Mouse (Mus musculus) skeletal muscle tissue, adult 2 months (tissue): ENCODE results near the gene Tmem40.

Experiments
- DNase-seq: peaks from one replicate; pipeline ENCODE4 v3.0.0-alpha.2; 2012; ENCODE audit warnings: low read depth, low spot score

The Tmem40 gene

GRCm38 (mm10) chr6:115770059-115770670, 8.0 kb upstream of the Tmem40 start:
- DNase-seq: no peak

GRCm38 (mm10) chr6:115768207-115768606, 6.0 kb upstream of the Tmem40 start:
- DNase-seq: no peak

- DNase-seq: no peak
Measured at GRCm38 (mm10) chr6:115767357-115767756, 5.1 kb upstream of the Tmem40 start.

GRCm38 (mm10) chr6:115764179-115764578, 2.0 kb upstream of the Tmem40 start:
- DNase-seq: no peak

- no peak for DNase-seq
Measured at GRCm38 (mm10) chr6:115760982-115761381, 1.2 kb downstream of the Tmem40 start.

GRCm38 (mm10) chr6:115760137-115760536, 2.1 kb downstream of the Tmem40 start:
- DNase-seq: no peak

- DNase-seq: no peak
Measured at GRCm38 (mm10) chr6:115759461-115759860, 2.7 kb downstream of the Tmem40 start.

- no peak for DNase-seq
Measured at GRCm38 (mm10) chr6:115758981-115759435, 3.2 kb downstream of the Tmem40 start.

GRCm38 (mm10) chr6:115755536-115755935, 6.7 kb downstream of the Tmem40 start:
- DNase-seq: no peak

- no peak for DNase-seq
Measured at GRCm38 (mm10) chr6:115746326-115746725, 15.9 kb downstream of the Tmem40 start.

- no peak for DNase-seq
Measured at GRCm38 (mm10) chr6:115743569-115743968, 18.6 kb downstream of the Tmem40 start.

GRCm38 (mm10) chr6:115739056-115739455, 23.2 kb downstream of the Tmem40 start:
- no peak for DNase-seq

- DNase-seq: no peak
Measured at GRCm38 (mm10) chr6:115734909-115735308, 27.3 kb downstream of the Tmem40 start.

- no peak for DNase-seq
Measured at GRCm38 (mm10) chr6:115732341-115732928, 29.8 kb downstream of the Tmem40 start.

- DNase-seq: no peak
Measured at GRCm38 (mm10) chr6:115730560-115731342, 31.5 kb downstream of the Tmem40 start.

- DNase-seq: no peak
Measured at GRCm38 (mm10) chr6:115727570-115727969, 34.6 kb downstream of the Tmem40 start.

GRCm38 (mm10) chr6:115727108-115727507, 35.1 kb downstream of the Tmem40 start:
- peak; percentile 24 for DNase-seq

- DNase-seq: no peak
Measured at GRCm38 (mm10) chr6:115722246-115722645, 40.0 kb downstream of the Tmem40 start.

- DNase-seq: peak; percentile 90
Measured at GRCm38 (mm10) chr6:115717715-115718558, 44.3 kb downstream of the Tmem40 start.

- DNase-seq: peak; percentile 74
Measured at GRCm38 (mm10) chr6:115717101-115717652, 45.0 kb downstream of the Tmem40 start.

- DNase-seq: no peak
Measured at GRCm38 (mm10) chr6:115711261-115711660, 50.9 kb downstream of the Tmem40 start.
